Mouse (Mus musculus) 3T3-L1 (cell line): Measurements from ENCODE around the gene Plekhh2.
"Not testable (repeated sequence)": the region's sequence is repeated elsewhere in the genome, so short reads cannot be mapped to it uniquely, and the experiment has no call there.

ENCODE experiments used
- DNase-seq: peaks from one replicate; pipeline ENCODE4 v3.0.0-alpha.2; 2015; ENCODE audit warnings: low read depth, low spot score

Plekhh2 gene

GRCm38 (mm10) chr17:84512516-84513085 lies 906 bp downstream of the Plekhh2 start:
- DNase-seq = peak; percentile 58

GRCm38 (mm10) chr17:84515901-84516300 lies 4.2 kb downstream of the Plekhh2 start:
- no peak for DNase-seq

- no peak for DNase-seq
Measured at GRCm38 (mm10) chr17:84519346-84519745, 7.7 kb downstream of the Plekhh2 start.

GRCm38 (mm10) chr17:84520057-84520456 lies 8.4 kb downstream of the Plekhh2 start:
- DNase-seq = no peak

- peak; percentile 71 for DNase-seq
Measured at GRCm38 (mm10) chr17:84529356-84529755, 17.7 kb downstream of the Plekhh2 start.

- peak; percentile 51 for DNase-seq
Measured at GRCm38 (mm10) chr17:84530202-84530796, 18.6 kb downstream of the Plekhh2 start.

- peak; percentile 78 for DNase-seq
Measured at GRCm38 (mm10) chr17:84532909-84533499, 21.3 kb downstream of the Plekhh2 start.

GRCm38 (mm10) chr17:84533841-84534240 lies 22.1 kb downstream of the Plekhh2 start:
- peak; percentile 88 for DNase-seq

GRCm38 (mm10) chr17:84534632-84535031 lies 22.9 kb downstream of the Plekhh2 start:
- DNase-seq = peak; percentile 19

- DNase-seq = peak; percentile 93
Measured at GRCm38 (mm10) chr17:84535226-84535625, 23.5 kb downstream of the Plekhh2 start.

GRCm38 (mm10) chr17:84537301-84537700 lies 25.6 kb downstream of the Plekhh2 start:
- DNase-seq = no peak

GRCm38 (mm10) chr17:84537966-84538365 lies 26.3 kb downstream of the Plekhh2 start:
- DNase-seq = no peak

- peak; percentile 89 for DNase-seq
Measured at GRCm38 (mm10) chr17:84540603-84541002, 28.9 kb downstream of the Plekhh2 start.

GRCm38 (mm10) chr17:84550902-84551877 lies 39.5 kb downstream of the Plekhh2 start:
- DNase-seq = no peak

GRCm38 (mm10) chr17:84552230-84552629 lies 40.5 kb downstream of the Plekhh2 start:
- DNase-seq = no peak

GRCm38 (mm10) chr17:84564264-84564663 lies 52.6 kb downstream of the Plekhh2 start:
- not testable (repeated sequence) for DNase-seq

- DNase-seq = no peak
Measured at GRCm38 (mm10) chr17:84565762-84566161, 54.1 kb downstream of the Plekhh2 start.

- DNase-seq = no peak
Measured at GRCm38 (mm10) chr17:84566773-84567555, 55.3 kb downstream of the Plekhh2 start.

GRCm38 (mm10) chr17:84568807-84569206 lies 57.1 kb downstream of the Plekhh2 start:
- no peak for DNase-seq

GRCm38 (mm10) chr17:84569770-84570169 lies 58.1 kb downstream of the Plekhh2 start:
- DNase-seq = no peak

- DNase-seq = no peak
Measured at GRCm38 (mm10) chr17:84571629-84572028, 59.9 kb downstream of the Plekhh2 start.
